Mouse (Mus musculus) hindbrain, embryonic 12.5 days (tissue): ENCODE measurements at regions not wholly inside any gene's neighbourhood (a gene's known extent, or its start where the extent isn't known, plus 50 kb on each side); places are given as distances from the start of the nearest gene placed in this dataset.
A peak's percentile ranks its signal among the peaks of the same experiment; 100 is the strongest.

Source experiments
- ATAC-seq: fragments of 200-750 bp; cut with Nextera tagmentation; 2 replicates; pipeline ENCODE4 v1.8.0; 2017; ENCODE audit warnings: moderate TSS enrichment; ENCODE audit not compliant: low FRiP score
- H3K27ac ChIP-seq: fragments of 300-500 bp; sonication (generic); 2 replicates; pipeline ENCODE4 v1.5.1; 2016; ENCODE audit warnings: mild to moderate bottlenecking
- H3K27me3 ChIP-seq: fragments of 300-500 bp; sonication (generic); 2 replicates; pipeline ENCODE4 v1.6.1; 2016; ENCODE audit warnings: mild to moderate bottlenecking
- H3K36me3 ChIP-seq: fragments of 300-500 bp; sonication (generic); 2 replicates; pipeline ENCODE4 v1.6.1; 2016; ENCODE audit warnings: mild to moderate bottlenecking
- H3K4me1 ChIP-seq: fragments of 300-500 bp; sonication (generic); 2 replicates; pipeline ENCODE4 v1.6.1; 2016
- H3K4me2 ChIP-seq: fragments of 300-500 bp; sonication (generic); replicated peaks from 2 replicates; pipeline ENCODE4 v1.6.1; 2016; ENCODE audit warnings: mild to moderate bottlenecking
- H3K4me3 ChIP-seq: fragments of 300-500 bp; sonication (generic); 2 replicates; pipeline ENCODE4 v1.5.1; 2016; ENCODE audit warnings: mild to moderate bottlenecking
- H3K9ac ChIP-seq: fragments of 300-500 bp; sonication (generic); 2 replicates; pipeline ENCODE4 v1.6.1; 2016; ENCODE audit warnings: mild to moderate bottlenecking, moderate library complexity
- H3K9me3 ChIP-seq: fragments of 300-500 bp; sonication (generic); replicated peaks from 2 replicates; pipeline ENCODE4 v1.6.1; 2016; ENCODE audit warnings: mild to moderate bottlenecking
- WGBS: fragments of 180-500 bp; shearing (Covaris S2); methylation state at CpG from one replicate; pipeline ENCODE4 v1.1.7; 2016; 5-methylcytosine and 5-hydroxymethylcytosine counted together

DNA sequence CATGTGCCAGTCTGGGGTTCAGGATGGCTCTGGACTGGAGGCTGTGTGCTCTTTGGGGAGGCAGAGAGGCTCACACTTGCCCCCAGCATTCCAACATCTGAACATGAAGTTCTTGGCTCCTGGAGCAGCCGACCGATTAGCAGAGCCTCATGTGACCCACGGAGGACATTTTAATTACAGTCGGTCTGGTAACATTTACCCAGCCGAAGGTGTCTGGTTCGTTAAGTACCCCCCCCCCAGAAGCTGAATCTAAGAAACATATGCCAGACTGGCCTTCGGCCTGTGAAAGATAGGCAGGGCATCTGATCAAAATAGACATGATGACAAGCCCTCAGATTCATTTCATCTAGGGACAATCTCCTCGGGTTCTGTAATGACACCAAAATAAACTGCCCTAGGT is 140.4 kb upstream of the Sgk1 start:
- Histone ChIP-seq H3K27me3 (no peaks in the 10 kb centered on the region), H3K9ac (no peak overlapping the region), H3K36me3 (no peaks in the 10 kb centered on the region), H3K4me2 (no peak overlapping the region), H3K9me3 (no peaks in the 10 kb centered on the region), H3K4me3 (no peak overlapping the region), H3K27ac (no peak overlapping the region), H3K4me1 (no peaks in the 10 kb centered on the region; the same call in 1 of the 2 replicates)
- ATAC-seq, result no peak
- WGBS, result 65% methylated on average over 8 of the region's 8 CpGs

DNA sequence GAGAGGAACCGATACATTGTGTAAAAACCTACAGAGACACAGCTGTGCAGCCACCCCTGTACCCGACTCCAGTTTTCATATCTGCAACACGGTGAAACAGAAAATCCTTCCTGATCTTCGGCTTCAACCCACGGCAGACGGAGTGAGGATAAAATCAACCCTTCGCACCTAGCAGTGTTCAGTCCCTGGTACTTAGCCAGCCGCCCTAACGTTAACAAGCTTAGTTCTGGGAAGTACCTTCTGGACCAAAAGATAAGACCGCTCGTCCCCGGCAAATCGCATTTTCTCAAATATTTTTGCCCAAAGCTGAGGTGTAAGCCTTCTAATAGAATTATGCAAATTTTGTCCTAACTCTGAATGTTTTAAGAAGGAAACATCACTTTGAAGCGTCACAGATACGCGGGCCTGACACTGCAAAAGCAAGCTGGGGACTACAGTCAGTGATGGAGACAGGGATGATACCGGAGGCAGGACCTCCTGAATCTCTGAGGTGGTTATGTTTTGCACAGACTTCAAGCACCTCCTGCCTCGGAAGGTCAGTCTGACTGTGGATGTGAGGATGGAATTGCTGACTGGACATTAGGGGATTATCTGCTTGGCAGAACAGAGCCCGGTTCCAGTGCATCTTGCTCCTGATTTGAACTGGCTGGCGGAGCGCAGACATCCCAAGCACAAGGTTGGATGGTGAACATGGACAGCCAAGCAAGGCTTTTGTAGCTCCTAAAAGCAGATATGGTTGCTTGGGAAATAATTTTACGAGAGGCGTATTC is 139.8 kb upstream of the Sgk1 start:
- ATAC-seq, result no peak

DNA sequence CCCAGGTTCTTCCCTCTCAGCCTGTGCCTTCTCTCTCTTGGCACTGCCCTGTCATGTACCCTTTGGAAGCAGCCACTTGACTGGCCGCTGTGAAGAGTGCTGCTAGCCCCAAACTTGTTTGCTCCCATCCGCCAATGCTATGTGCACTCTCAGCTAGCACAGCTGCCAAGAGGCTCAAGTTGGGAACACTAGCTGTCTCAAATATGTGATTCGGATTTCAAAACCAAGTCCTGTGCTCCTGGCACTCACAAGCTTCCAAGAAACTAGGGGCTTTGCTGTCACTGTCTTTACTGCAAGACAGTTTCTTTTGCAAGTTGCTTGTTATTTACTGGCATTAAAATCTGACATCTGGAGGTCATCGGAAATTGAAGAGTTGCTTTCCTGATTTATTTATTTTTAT is 138.6 kb upstream of the Sgk1 start:
- Histone ChIP-seq H3K4me3 (no peak overlapping the region), H3K36me3 (no peaks in the 10 kb centered on the region), H3K9me3 (no peaks in the 10 kb centered on the region), H3K4me2 (no peak overlapping the region), H3K27me3 (no peaks in the 10 kb centered on the region), H3K27ac (no peak overlapping the region), H3K4me1 (peaks cover 6% of the 10 kb centered on the region), H3K9ac (no peak overlapping the region)
- WGBS, result 88% methylated on average over 4 of the region's 4 CpGs
- ATAC-seq, result no peak

More for the DNA sequence above, 139.8 kb upstream of the Sgk1 start:
- Histone ChIP-seq H3K27me3 (no peaks in the 10 kb centered on the region), H3K4me3 (no peak overlapping the region), H3K9me3 (no peaks in the 10 kb centered on the region), H3K36me3 (no peaks in the 10 kb centered on the region), H3K4me1 (peaks cover 5% of the 10 kb centered on the region), H3K4me2 (no peak overlapping the region), H3K27ac (no peak overlapping the region), H3K9ac (no peak overlapping the region)
- 88% methylated on average over 23 of the region's 23 CpGs for WGBS

DNA sequence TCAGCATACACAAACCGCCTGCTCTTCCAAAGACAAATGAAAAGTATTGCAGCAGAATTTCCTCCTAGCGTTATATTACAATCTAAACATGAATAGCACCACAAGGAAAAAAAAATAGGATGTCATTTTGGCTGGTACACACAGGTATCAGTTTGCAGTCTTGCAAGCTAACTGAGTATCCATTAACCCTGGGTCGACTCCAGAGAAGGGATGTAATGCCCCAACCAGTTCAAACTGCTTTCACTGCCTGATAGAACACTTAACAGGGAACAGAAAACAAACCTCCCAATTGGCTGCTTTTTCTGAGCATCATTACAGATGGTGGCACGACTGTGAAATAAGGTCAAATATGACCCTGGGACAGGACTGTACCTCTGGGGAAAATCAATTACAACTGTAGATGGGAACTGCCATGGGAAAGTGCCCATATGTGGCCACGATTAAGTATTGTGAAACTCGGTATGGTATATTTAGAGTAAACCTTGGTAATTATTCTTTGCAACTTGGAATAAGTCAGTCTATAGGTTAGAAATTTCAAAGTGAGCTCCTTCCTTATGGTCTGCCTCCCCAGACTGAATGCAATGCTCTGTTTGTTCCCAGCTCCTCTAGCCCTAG is 137.5 kb upstream of the Sgk1 start:
- Histone ChIP-seq H3K9me3 (no peaks in the 10 kb centered on the region), H3K36me3 (no peaks in the 10 kb centered on the region), H3K9ac (no peak overlapping the region), H3K27ac (no peak overlapping the region), H3K4me1 (peaks cover 6% of the 10 kb centered on the region), H3K4me3 (no peak overlapping the region), H3K27me3 (no peaks in the 10 kb centered on the region), H3K4me2 (no peak overlapping the region)
- ATAC-seq, result no peak
- 63% methylated on average over 6 of the region's 6 CpGs for WGBS

DNA sequence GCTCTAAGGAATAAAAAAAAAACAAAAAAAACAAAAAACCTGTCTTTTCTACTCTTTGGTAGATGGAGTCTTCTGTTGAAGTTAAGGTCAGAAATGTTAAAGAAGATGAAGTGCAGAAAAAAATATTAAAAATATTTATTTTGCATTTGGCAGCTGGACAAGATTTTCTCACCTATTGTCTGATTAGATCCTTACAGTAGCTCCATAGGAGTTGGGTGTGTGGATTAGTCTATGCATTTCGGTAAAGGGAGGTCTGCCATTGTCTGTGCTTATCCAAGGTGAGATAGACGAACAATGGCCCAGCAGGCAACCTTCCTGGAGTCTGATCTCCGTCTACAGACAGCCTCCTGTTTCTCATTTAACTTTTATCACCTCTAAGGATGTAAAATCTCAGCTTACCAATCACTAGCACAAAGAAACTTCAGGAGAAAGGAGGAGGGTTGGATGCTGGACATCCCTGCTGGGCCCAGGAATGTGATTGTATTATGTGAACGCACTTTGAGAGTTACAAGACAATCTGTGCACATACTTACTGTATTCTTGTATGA is 136.0 kb upstream of the Sgk1 start:
- Histone ChIP-seq H3K4me1 (peaks cover 6% of the 10 kb centered on the region), H3K4me3 (no peak overlapping the region), H3K27me3 (no peaks in the 10 kb centered on the region), H3K9ac (no peak overlapping the region), H3K4me2 (no peak overlapping the region), H3K9me3 (no peaks in the 10 kb centered on the region), H3K27ac (no peak overlapping the region), H3K36me3 (no peaks in the 10 kb centered on the region)
- ATAC-seq, result no peak
- WGBS, result 20% methylated on average over 4 of the region's 4 CpGs

DNA sequence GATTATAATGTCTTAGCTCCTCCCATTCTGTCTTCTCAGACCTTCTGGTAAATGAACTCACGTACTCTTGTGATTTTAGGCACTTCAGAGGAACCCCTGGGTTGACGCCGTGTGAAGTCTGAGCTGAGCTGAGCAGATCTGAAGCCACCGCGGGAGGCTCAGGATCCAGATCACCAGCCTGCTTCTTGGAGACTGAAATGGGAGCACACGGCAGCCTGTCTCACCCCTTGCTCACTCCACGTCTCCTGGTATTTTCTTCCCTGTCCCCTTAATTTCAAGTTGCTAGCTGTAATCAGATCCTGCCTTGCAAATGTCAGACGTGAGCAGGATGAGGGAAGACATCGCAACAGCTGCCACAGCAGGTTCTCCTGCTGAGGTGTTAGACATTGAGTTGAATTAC is 135.3 kb upstream of the Sgk1 start:
- Histone ChIP-seq H3K27me3 (no peaks in the 10 kb centered on the region), H3K4me2 (peak overlapping the region; percentile 21; the same call in 1 of the 2 replicates)

DNA sequence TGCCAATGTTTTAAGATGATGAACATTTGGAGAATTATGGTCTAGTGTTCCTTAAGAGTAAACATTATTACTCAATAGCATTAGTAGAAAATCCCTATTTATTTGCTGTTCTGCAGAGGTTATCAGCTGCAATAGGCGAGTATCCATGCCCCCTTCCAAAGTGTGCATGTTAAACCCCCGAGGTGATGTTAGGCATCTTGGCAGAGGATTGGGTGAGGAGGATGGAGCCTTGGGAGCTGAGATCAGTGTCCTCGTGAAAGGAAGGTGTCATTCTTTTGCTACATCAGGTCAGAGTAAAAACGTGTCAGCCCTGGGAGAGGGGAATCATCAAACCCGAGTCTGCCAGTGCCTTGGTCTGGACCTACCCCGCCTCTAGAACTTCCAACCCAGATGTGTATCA is 130.7 kb upstream of the Sgk1 start:
- WGBS, result 82% methylated on average over 6 of the region's 6 CpGs
- no peak for ATAC-seq
- Histone ChIP-seq H3K36me3 (no peaks in the 10 kb centered on the region), H3K9ac (no peak overlapping the region), H3K27ac (no peak overlapping the region), H3K9me3 (no peaks in the 10 kb centered on the region), H3K4me2 (no peak overlapping the region), H3K27me3 (no peaks in the 10 kb centered on the region; the same call in 1 of the 2 replicates), H3K4me3 (no peak overlapping the region), H3K4me1 (peaks cover 9% of the 10 kb centered on the region)

More for the DNA sequence above, 135.3 kb upstream of the Sgk1 start:
- no peak for ATAC-seq
- no peak overlapping the region for H3K4me3 ChIP-seq
- H3K9me3 ChIP-seq, result no peaks in the 10 kb centered on the region
- H3K9ac ChIP-seq, result no peak overlapping the region
- H3K4me1 ChIP-seq, result peaks cover 6% of the 10 kb centered on the region
- no peak overlapping the region for H3K27ac ChIP-seq
- 10% methylated on average over 9 of the region's 9 CpGs for WGBS
- no peaks in the 10 kb centered on the region for H3K36me3 ChIP-seq

DNA sequence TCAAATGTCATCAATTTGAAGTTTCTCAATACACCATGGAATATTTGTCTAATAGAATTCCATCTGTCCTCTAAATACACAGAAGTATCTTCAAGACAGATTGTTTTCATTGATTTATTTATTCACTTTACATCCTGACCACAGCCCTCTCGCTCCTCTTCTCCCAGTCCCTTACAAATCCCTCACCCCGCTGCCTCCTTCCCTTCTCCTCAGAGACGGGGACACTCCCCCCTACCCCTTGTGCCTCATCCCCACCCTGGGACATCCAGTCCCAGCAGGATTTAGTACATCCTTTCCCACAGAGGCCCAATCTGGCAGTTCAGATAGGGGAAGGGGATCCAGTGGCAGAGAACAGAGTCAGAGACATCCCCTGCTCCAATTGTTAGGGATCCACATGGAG is 129.6 kb upstream of the Sgk1 start:
- Histone ChIP-seq H3K4me3 (no peak overlapping the region), H3K27me3 (no peaks in the 10 kb centered on the region; the same call in 1 of the 2 replicates), H3K27ac (no peak overlapping the region), H3K4me1 (peaks cover 3% of the 10 kb centered on the region; the same call in 1 of the 2 replicates), H3K9me3 (no peaks in the 10 kb centered on the region), H3K36me3 (no peaks in the 10 kb centered on the region), H3K9ac (no peak overlapping the region), H3K4me2 (no peak overlapping the region)
- ATAC-seq, result no peak
- WGBS, result 56% methylated on average over 3 of the region's 3 CpGs

DNA sequence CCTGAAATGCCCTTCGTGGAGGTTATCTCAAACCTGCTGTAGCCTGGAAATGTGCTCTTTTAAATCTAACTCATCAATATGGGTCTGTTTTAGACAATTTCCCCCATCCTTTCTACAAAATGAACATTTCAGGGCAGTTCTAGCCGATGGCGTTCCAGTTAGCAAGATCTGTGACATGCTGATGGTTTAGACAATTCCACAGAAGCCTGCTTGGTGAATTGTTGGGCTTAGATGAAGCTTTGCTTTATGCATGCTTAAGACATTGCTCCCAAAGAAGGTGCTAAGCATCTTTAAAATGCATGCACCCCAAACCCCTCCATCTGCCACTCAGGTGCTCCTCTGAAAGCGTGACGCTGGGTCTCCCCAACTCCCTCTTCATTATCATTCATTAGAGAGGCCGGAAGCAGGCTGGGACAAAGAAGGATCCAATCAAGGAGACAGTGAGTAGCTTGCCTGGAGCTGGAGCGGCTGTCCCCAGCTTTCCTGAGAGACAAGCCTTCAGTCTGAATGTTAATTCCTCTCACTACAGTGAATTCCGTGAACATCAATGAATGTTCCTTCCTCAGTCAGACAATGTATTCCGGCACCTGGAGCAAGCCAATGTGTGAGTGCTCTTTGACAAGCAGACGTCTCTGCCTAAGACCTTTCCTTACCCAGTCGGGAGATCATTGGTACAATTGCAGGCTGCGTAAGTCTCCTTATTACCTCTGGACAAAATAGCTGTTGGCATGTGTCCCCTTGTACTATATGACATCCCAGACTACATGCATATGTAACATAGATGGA is 127.0 kb upstream of the Sgk1 start:
- no peak overlapping the region for H3K9ac ChIP-seq
- 56% methylated on average over 12 of the region's 12 CpGs for WGBS
- H3K27me3 ChIP-seq, result no peaks in the 10 kb centered on the region; the same call in 1 of the 2 replicates
- no peak overlapping the region for H3K4me3 ChIP-seq
- 0 out of 2 replicates have a peak overlapping the region, but pooled peaks have one; percentile 35 for H3K27ac ChIP-seq
- no peak overlapping the region for H3K4me2 ChIP-seq
- ATAC-seq, result peak; percentile 54
- H3K36me3 ChIP-seq, result no peaks in the 10 kb centered on the region
- H3K4me1 ChIP-seq, result peaks cover 3% of the 10 kb centered on the region; the same call in 1 of the 2 replicates
- no peaks in the 10 kb centered on the region for H3K9me3 ChIP-seq

DNA sequence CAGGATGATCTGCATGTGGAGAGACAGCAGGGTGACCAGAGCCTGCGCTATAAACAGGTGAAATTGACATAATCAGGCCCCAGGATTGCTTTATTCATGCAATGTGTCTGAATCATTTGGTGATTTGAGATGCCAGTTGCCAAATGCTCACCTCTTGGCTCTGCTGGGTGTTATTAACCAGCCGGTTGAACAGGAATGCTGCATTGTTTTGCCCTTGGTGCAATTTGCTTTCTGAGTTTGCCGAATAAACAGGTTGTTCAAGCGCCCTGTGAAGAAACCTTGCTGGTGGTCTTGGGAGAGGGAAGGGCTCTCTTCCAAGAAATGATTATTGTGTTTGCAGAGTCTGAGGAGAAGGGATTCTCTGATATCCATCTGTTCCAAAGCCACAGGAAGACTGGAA is 126.3 kb upstream of the Sgk1 start:
- Histone ChIP-seq H3K27me3 (no peaks in the 10 kb centered on the region; the same call in 1 of the 2 replicates), H3K36me3 (no peaks in the 10 kb centered on the region), H3K4me1 (peaks cover 3% of the 10 kb centered on the region; the same call in 1 of the 2 replicates), H3K4me2 (no peak overlapping the region), H3K27ac (no peak overlapping the region), H3K9ac (no peak overlapping the region), H3K4me3 (no peak overlapping the region), H3K9me3 (no peaks in the 10 kb centered on the region)
- 89% methylated on average over 4 of the region's 4 CpGs for WGBS
- ATAC-seq, result no peak

DNA sequence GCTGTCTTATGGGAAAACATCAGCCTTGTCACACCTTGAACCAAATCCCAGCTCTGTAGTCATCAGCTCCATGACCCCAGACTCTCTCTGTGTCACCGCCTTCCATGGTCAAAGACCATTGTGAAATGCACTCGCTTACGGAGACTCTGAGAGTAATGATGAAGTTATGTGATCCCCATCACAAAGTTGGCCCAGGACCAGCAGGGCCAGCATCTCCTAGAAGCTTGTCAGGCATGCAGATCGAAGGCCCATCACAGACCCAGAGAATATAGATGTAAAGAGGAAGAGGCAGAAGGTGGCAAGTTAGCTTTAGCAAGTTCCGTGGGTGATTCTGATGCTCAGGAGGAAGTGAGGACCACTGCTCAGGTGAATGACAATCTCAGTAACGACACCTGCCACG is 125.2 kb upstream of the Sgk1 start:
- H3K9me3 ChIP-seq, result no peaks in the 10 kb centered on the region
- 95% methylated on average over 7 of the region's 7 CpGs for WGBS
- no peak overlapping the region for H3K4me2 ChIP-seq
- H3K4me1 ChIP-seq, result peaks cover 3% of the 10 kb centered on the region; the same call in 1 of the 2 replicates
- ATAC-seq, result no peak
- no peak overlapping the region for H3K27ac ChIP-seq
- no peak overlapping the region for H3K4me3 ChIP-seq
- no peaks in the 10 kb centered on the region; the same call in 1 of the 2 replicates for H3K27me3 ChIP-seq
- H3K9ac ChIP-seq, result no peak overlapping the region
- H3K36me3 ChIP-seq, result no peaks in the 10 kb centered on the region

DNA sequence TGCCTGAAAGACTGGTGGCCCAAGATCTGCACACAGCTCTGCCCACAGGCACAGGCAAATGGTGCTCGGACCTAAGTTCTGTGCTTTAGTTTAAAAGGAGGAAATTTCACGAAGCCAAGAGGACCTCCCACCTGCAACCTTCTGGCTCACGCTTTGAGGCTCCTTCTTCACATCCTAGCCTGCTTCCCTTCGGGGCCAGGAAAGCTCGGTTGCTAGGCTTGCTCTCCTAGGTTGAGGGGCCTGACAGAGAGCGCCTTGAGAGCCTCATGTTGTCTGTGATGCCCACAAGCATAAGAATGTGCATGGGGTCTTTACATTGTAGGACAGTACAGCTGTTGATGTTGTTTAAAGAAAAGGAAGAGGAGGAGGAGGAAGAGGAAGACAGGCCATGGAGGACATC is 123.9 kb upstream of the Sgk1 start:
- 88% methylated on average over 6 of the region's 6 CpGs for WGBS
- no peak overlapping the region for H3K4me3 ChIP-seq
- H3K36me3 ChIP-seq, result no peaks in the 10 kb centered on the region
- ATAC-seq, result no peak
- H3K27me3 ChIP-seq, result no peaks in the 10 kb centered on the region
- H3K9ac ChIP-seq, result no peak overlapping the region
- H3K9me3 ChIP-seq, result no peaks in the 10 kb centered on the region
- H3K4me1 ChIP-seq, result peaks cover 3% of the 10 kb centered on the region; the same call in 1 of the 2 replicates
- no peak overlapping the region for H3K4me2 ChIP-seq
- H3K27ac ChIP-seq, result no peak overlapping the region
